Comparison of ENCODE assay signal across 15 mouse cellular contexts in the genomic region with DNA sequence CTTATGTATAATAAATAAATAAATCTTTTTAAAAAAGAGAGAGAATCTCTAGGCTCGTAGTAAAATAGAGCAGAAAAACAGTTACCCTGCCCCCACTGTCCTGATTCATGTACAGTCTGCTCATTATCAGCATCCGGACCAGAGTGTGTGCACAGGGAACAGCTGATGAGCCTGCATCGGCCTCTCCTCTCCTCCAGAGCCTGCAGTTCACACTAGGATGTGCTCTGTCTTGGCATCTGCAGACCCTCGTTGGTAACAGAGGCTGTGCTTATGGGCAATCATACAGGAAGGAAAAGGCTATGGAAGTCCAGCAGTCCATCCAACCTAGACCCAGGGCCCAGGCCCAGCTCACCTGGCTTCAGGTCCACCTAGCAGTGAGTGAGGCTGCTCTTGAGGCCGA. TPM values are rescaled to one million over a fixed set of nuclear protein-coding genes. Genes with fewer than 3 reads are reported as not detected.
"Had no signal": no experiment of that assay in that cellular context is flagged by ENCODE, and none has a peak within 500 bp of the region (broad histone marks: within the 10 kb centered on the region; RNA-seq: fewer than 3 reads in every experiment).

No protein-coding gene starts in this region.

- H3K4me2 ChIP-seq: limb, embryonic 15.5 days; lung, embryonic 15.5 days; midbrain, embryonic 13.5 days; neural tube, embryonic 12.5 days had no signal

- H3K27me3 ChIP-seq: limb, embryonic 15.5 days; lung, embryonic 15.5 days; midbrain, embryonic 13.5 days; neural tube, embryonic 12.5 days had no signal

- H3K27ac ChIP-seq: limb, embryonic 15.5 days; lung, embryonic 15.5 days; macrophage; midbrain, embryonic 13.5 days; neural tube, embryonic 12.5 days; stomach, postnatal 0 days had no signal

- H3K4me1 ChIP-seq: midbrain, embryonic 13.5 days had no signal

- H3K4me3 ChIP-seq: limb, embryonic 15.5 days; lung, embryonic 15.5 days; midbrain, embryonic 13.5 days; neural tube, embryonic 12.5 days had no signal

- DNase-seq: kidney, adult 9 months; left cerebral cortex, postnatal 4 days; lung, postnatal 14 days; thymus, postnatal 4 days had no signal

- H3K9me3 ChIP-seq: limb, embryonic 15.5 days; midbrain, embryonic 13.5 days had no signal

- H3K9ac ChIP-seq: limb, embryonic 15.5 days; lung, embryonic 15.5 days; midbrain, embryonic 13.5 days; neural tube, embryonic 12.5 days had no signal

- ATAC-seq: midbrain, embryonic 13.5 days had no signal

- H3K36me3 ChIP-seq: lung, embryonic 15.5 days; midbrain, embryonic 13.5 days; neural tube, embryonic 12.5 days had no signal

RNA-seq across cellular contexts. Expression of gene Gm49387, which starts 11.4 kb away (rescaled TPM):
- total RNA-seq: layer of hippocampus, adult 8-10 months; layer of hippocampus, postnatal 14 days; left cerebral cortex, postnatal 4 days; monocyte, adult 5-6 weeks; neutrophil, adult 5-6 weeks had no signal
- polyA plus RNA-seq: large intestine, adult 2 months; macrophage; midbrain, embryonic 13.5 days had no signal
